Mouse (Mus musculus): ENCODE data around the gene Adgrl1. TPM values are rescaled to one million over a fixed set of nuclear protein-coding genes. Genes with fewer than 3 reads are reported as not detected.
A peak's percentile ranks its signal among the peaks of the same experiment; 100 is the strongest.

Gene Adgrl1
- polyA plus RNA-seq, 1 experiment from 2014 or later: 24.9 TPM

DNA sequence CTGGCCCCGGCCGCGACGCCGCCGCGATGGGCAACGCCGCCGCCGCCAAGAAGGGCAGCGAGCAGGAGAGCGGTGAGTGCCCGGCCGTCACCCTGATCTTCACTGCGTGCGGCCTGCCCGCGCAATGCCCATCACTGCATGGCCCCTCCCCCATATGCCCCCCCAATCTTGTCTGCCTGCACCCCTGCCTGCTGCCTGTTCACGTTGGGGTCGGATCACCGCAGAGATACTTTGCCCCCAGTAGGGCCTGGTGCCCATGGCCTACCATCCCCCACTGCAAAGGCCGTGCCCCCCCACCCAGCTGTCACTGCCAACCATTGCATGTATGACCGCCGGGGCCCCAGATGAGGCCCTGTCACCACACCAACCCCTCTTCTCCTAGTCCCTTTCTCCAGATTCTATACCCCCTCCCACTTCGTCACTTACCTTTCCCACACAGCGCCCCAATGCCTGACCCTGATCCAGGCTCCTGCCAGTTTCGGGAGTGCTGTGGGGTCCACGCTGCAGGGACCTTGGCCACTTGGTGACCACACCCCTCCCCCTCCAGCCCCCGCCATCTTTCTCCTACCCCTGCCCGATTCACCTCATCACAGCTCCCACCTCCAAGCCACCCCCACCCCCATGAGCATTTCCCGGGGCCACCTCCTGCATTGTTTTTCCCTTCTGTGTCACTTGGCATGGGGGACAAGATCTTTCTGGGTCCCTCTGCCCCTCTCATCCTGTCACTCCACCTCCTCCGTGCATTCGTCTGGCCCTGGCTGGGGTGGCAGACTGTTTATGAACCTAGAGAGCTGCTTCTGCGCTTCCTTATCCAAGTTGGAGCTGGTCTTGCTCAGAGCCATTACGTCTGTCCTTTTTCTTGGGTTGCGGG, 73.5 kb downstream of the Adgrl1 start:
- H3K4me3 ChIP-seq (ENCODE audit: low read depth, low read length): peak overlapping the region; percentile 87
- H3K9ac ChIP-seq (ENCODE audit: low read length): peak overlapping the region; percentile 78
- no peaks in the 10 kb centered on the region for H3K27me3 ChIP-seq (replicated peaks; ENCODE audit: control insufficient read depth, insufficient read depth, low read length)
- ATAC-seq (replicated peaks; ENCODE audit: low FRiP score, low TSS enrichment, low read depth) (peak; percentile 28), DNase-seq (ENCODE audit: low spot score) (no peak)
- peak overlapping the region; percentile 95 for H3K4me2 ChIP-seq (ENCODE audit: low read length)
- H3K4me1 ChIP-seq (replicated peaks; ENCODE audit: control insufficient read depth, insufficient read depth, low read length): peaks cover 27% of the 10 kb centered on the region
- H3K9me3 ChIP-seq (ENCODE audit: control insufficient read depth, low read length): no peaks in the 10 kb centered on the region
- H3K27ac ChIP-seq (ENCODE audit: low read depth): peak overlapping the region; percentile 51
- H3K36me3 ChIP-seq (ENCODE audit: control insufficient read depth, insufficient read depth, low read length): peaks cover 22% of the 10 kb centered on the region
- 2% methylated on average over 37 of the region's 37 CpGs for WGBS

DNA sequence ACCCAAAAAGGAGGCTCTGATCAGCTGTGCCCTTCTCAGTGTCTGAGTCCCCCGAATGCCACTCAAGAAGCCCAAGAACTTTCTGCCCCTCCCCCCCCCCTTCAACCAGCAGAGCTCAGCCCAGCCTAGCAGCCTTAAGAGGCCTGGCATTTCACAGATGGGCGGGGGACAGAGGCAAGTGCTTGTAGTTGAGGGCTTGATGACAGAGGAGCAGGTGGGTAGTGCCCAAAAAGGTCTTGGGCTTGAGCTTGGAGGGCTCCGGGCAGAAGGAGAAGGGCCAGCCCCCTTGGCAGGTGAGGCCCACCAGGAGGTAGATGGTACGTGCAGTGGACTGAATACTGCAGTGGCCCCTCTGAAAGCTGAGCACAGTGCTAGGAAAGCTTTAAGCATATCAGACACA, 74.6 kb downstream of the Adgrl1 start:
- H3K9me3 ChIP-seq (ENCODE audit: control insufficient read depth, low read length): no peaks in the 10 kb centered on the region
- H3K27ac ChIP-seq (ENCODE audit: low read depth): no peak overlapping the region
- no peak overlapping the region for H3K4me3 ChIP-seq (ENCODE audit: low read depth, low read length)
- H3K4me1 ChIP-seq (replicated peaks; ENCODE audit: control insufficient read depth, insufficient read depth, low read length): peaks cover 27% of the 10 kb centered on the region
- H3K4me2 ChIP-seq (ENCODE audit: low read length): no peak overlapping the region; the same call in 1 of the 2 replicates
- peaks cover 16% of the 10 kb centered on the region for H3K36me3 ChIP-seq (ENCODE audit: control insufficient read depth, insufficient read depth, low read length)
- no peak overlapping the region for H3K9ac ChIP-seq (ENCODE audit: low read length)
- H3K27me3 ChIP-seq (replicated peaks; ENCODE audit: control insufficient read depth, insufficient read depth, low read length): no peaks in the 10 kb centered on the region
- DNase-seq (ENCODE audit: low spot score) (no peak), ATAC-seq (replicated peaks; ENCODE audit: low FRiP score, low TSS enrichment, low read depth) (no peak)
- WGBS: 90% methylated on average over 4 of the region's 4 CpGs

DNA sequence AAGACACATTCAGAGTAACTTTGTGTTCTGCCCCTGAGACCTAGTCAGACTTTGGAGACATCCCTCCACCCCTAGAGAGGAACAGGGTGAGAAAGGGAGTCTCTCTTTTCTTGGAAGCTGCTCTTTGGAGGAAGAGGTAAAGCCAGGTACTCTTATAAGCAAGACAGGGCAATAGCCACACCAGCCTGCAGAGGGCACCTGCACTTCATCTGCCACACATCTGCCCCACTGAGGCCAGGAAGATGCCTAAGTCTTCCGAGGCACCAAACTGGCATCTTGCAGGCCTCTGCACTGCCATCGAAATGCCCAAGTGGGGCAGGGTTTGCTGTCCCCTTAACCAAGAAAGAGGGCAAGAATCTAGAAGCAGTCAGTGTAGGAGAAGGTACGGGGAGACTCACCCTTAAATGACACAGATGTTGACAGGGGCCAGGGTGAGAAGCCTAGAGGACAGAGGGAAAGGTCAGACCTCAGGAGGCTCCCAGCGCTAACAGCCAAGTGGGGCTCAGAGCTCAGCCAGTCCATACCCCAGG, 76.3 kb downstream of the Adgrl1 start:
- Histone ChIP-seq H3K4me1 (replicated peaks; ENCODE audit: control insufficient read depth, insufficient read depth, low read length) (peaks cover 27% of the 10 kb centered on the region), H3K9ac (ENCODE audit: low read length) (no peak overlapping the region), H3K9me3 (ENCODE audit: control insufficient read depth, low read length) (no peaks in the 10 kb centered on the region), H3K4me2 (ENCODE audit: low read length) (no peak overlapping the region), H3K27me3 (replicated peaks; ENCODE audit: control insufficient read depth, insufficient read depth, low read length) (no peaks in the 10 kb centered on the region), H3K27ac (ENCODE audit: low read depth) (no peak overlapping the region), H3K36me3 (ENCODE audit: control insufficient read depth, insufficient read depth, low read length) (peaks cover 28% of the 10 kb centered on the region), H3K4me3 (ENCODE audit: low read depth, low read length) (no peak overlapping the region)
- WGBS: 88% methylated on average over 4 of the region's 4 CpGs
- ATAC-seq (replicated peaks; ENCODE audit: low FRiP score, low TSS enrichment, low read depth) (no peak), DNase-seq (ENCODE audit: low spot score) (no peak)

DNA sequence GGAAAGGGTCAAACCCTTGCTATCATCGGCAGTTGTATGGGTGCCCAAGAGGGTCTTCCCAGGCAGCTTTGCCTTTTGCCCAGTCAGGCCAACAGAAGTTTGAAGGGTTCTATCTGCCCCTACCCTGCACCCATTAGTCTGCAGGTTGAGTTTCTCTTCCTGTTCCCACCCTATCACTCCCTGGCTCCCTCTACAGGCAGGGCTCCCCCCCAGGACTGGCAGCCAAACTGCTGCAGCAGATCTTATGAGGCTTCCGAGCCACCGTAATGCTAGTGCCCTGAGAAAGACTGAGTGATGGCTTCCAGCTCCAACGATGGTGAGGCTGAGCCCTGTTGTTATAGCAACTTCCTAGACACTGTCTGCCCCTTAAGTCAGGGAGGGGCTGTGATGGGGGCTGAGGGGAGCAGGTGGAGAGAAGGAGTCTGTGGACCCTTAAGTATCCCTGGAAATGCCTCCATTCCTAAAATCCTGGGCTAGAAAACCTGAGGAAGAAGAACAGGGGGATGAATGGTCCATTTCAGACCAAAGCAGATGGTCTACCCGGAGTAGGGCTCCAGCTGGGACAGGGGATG, 77.0 kb downstream of the Adgrl1 start:
- Histone ChIP-seq H3K4me1 (replicated peaks; ENCODE audit: control insufficient read depth, insufficient read depth, low read length) (peaks cover 26% of the 10 kb centered on the region), H3K4me2 (ENCODE audit: low read length) (no peak overlapping the region), H3K36me3 (ENCODE audit: control insufficient read depth, insufficient read depth, low read length) (peaks cover 35% of the 10 kb centered on the region), H3K9ac (ENCODE audit: low read length) (no peak overlapping the region), H3K27me3 (replicated peaks; ENCODE audit: control insufficient read depth, insufficient read depth, low read length) (no peaks in the 10 kb centered on the region), H3K4me3 (ENCODE audit: low read depth, low read length) (no peak overlapping the region), H3K27ac (ENCODE audit: low read depth) (no peak overlapping the region), H3K9me3 (ENCODE audit: control insufficient read depth, low read length) (no peaks in the 10 kb centered on the region)
- no peak for DNase-seq (ENCODE audit: low spot score)
- no peak for ATAC-seq (replicated peaks; ENCODE audit: low FRiP score, low TSS enrichment, low read depth)
- 73% methylated on average over 5 of the region's 5 CpGs for WGBS

DNA sequence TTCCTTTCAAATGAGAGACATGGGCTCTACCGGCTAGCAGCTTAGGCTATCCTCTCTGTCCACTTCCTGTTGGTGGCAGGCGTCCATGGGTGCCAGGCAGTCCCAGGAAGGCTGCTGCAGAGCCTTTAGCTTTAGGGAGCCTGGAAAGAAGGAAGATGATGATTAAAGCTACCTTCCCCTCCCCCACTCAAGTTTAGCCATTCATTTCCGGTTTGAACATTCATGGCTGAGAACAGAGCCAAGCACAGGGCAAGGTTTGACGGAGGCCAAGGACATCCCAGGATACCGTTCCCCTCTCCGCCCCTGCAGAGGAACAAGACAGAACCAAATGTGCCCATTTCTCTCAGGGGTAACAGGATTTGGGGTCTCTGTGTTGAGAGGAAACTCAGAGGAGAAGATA, 77.7 kb downstream of the Adgrl1 start:
- Histone ChIP-seq H3K9ac (ENCODE audit: low read length) (no peak overlapping the region), H3K36me3 (ENCODE audit: control insufficient read depth, insufficient read depth, low read length) (peaks cover 43% of the 10 kb centered on the region), H3K27me3 (replicated peaks; ENCODE audit: control insufficient read depth, insufficient read depth, low read length) (no peaks in the 10 kb centered on the region), H3K4me2 (ENCODE audit: low read length) (no peak overlapping the region; the same call in 1 of the 2 replicates), H3K4me1 (replicated peaks; ENCODE audit: control insufficient read depth, insufficient read depth, low read length) (peaks cover 23% of the 10 kb centered on the region), H3K9me3 (ENCODE audit: control insufficient read depth, low read length) (no peaks in the 10 kb centered on the region), H3K27ac (ENCODE audit: low read depth) (no peak overlapping the region), H3K4me3 (ENCODE audit: low read depth, low read length) (no peak overlapping the region)
- 46% methylated on average over 6 of the region's 6 CpGs for WGBS
- no peak for ATAC-seq (replicated peaks; ENCODE audit: low FRiP score, low TSS enrichment, low read depth)
- DNase-seq (ENCODE audit: low spot score): no peak

DNA sequence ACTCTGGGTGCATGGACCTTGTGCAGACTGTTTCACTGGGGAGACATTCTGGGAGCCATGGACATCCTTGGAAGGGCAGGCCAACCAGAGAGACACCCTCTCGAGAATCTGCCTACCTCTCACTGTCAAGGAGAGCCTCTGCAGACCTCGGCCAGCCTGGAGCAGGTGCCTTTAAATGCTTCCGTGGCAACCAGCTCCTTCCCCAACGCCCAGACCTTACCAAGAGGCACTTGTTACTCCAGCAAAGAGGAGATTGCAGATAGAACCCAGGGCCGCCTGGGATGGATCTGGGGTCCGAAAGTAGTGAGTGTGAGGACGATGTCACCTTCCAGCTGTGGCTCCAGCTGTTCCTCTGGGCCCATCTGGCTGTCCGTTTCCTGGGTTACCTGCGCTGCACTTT, 78.3 kb downstream of the Adgrl1 start:
- Histone ChIP-seq H3K27ac (ENCODE audit: low read depth) (no peak overlapping the region), H3K27me3 (replicated peaks; ENCODE audit: control insufficient read depth, insufficient read depth, low read length) (no peaks in the 10 kb centered on the region), H3K9me3 (ENCODE audit: control insufficient read depth, low read length) (no peaks in the 10 kb centered on the region), H3K36me3 (ENCODE audit: control insufficient read depth, insufficient read depth, low read length) (peaks cover 48% of the 10 kb centered on the region), H3K4me2 (ENCODE audit: low read length) (no peak overlapping the region), H3K9ac (ENCODE audit: low read length) (no peak overlapping the region), H3K4me3 (ENCODE audit: low read depth, low read length) (no peak overlapping the region), H3K4me1 (replicated peaks; ENCODE audit: control insufficient read depth, insufficient read depth, low read length) (peaks cover 23% of the 10 kb centered on the region)
- no peak for DNase-seq (ENCODE audit: low spot score)
- WGBS: 69% methylated on average over 9 of the region's 9 CpGs
- ATAC-seq (replicated peaks; ENCODE audit: low FRiP score, low TSS enrichment, low read depth): no peak

DNA sequence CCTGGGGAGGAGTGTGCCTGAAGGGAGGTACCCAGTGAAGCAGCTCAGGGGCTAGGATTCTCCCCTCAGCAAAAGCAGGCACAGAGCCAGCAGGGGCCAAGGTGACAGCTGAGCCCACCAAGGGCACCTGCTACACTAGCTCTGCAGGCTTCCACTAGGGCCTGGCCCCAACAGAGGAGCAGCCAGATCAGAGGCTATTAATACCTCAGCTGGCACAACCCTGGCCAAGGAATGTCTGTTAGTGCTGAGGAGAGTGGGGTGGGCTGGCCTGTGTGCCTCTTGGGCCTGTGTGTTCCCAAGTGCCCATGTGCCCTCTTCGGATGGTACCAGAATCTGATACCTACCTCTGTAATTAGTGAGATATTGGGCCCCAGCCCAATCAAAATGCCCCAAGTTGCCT, 80.3 kb downstream of the Adgrl1 start:
- 85% methylated on average over 1 of the region's 1 CpGs for WGBS
- no peak for DNase-seq (ENCODE audit: low spot score)
- Histone ChIP-seq H3K4me1 (replicated peaks; ENCODE audit: control insufficient read depth, insufficient read depth, low read length) (peaks cover 13% of the 10 kb centered on the region), H3K9me3 (ENCODE audit: control insufficient read depth, low read length) (no peaks in the 10 kb centered on the region), H3K27me3 (replicated peaks; ENCODE audit: control insufficient read depth, insufficient read depth, low read length) (no peaks in the 10 kb centered on the region), H3K9ac (ENCODE audit: low read length) (no peak overlapping the region), H3K27ac (ENCODE audit: low read depth) (no peak overlapping the region), H3K36me3 (ENCODE audit: control insufficient read depth, insufficient read depth, low read length) (peaks cover 66% of the 10 kb centered on the region), H3K4me3 (ENCODE audit: low read depth, low read length) (no peak overlapping the region), H3K4me2 (ENCODE audit: low read length) (no peak overlapping the region)
- no peak for ATAC-seq (replicated peaks; ENCODE audit: low FRiP score, low TSS enrichment, low read depth)

DNA sequence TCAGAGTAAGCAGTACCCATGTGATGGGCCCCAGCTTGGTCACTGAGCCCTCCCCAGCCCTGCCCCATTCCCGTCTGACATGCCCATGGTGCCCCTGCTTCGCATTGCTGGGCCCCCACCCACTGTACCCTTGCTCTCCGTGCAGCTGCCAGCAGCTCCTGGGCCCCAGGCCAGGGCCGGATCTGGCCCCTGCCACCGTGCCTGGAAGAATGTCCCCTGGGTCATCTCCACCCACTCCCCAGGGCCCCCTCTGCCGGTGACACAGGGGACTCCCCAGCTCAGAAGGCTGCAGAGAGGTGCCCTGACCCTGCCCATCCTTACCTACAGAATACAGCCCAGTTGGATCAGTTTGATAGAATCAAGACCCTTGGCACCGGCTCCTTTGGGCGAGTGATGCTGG, 80.9 kb downstream of the Adgrl1 start:
- H3K4me3 ChIP-seq (ENCODE audit: low read depth, low read length): no peak overlapping the region
- WGBS: 85% methylated on average over 8 of the region's 8 CpGs
- peaks cover 13% of the 10 kb centered on the region for H3K4me1 ChIP-seq (replicated peaks; ENCODE audit: control insufficient read depth, insufficient read depth, low read length)
- ATAC-seq (replicated peaks; ENCODE audit: low FRiP score, low TSS enrichment, low read depth) (no peak), DNase-seq (ENCODE audit: low spot score) (no peak)
- H3K9me3 ChIP-seq (ENCODE audit: control insufficient read depth, low read length): no peaks in the 10 kb centered on the region
- H3K27me3 ChIP-seq (replicated peaks; ENCODE audit: control insufficient read depth, insufficient read depth, low read length): no peaks in the 10 kb centered on the region
- no peak overlapping the region for H3K9ac ChIP-seq (ENCODE audit: low read length)
- peaks cover 72% of the 10 kb centered on the region for H3K36me3 ChIP-seq (ENCODE audit: control insufficient read depth, insufficient read depth, low read length)
- no peak overlapping the region for H3K4me2 ChIP-seq (ENCODE audit: low read length)
- no peak overlapping the region for H3K27ac ChIP-seq (ENCODE audit: low read depth)
